Mouse (Mus musculus) cerebellum, adult 2 months (tissue): ENCODE measurements around the gene Cyp20a1.

Source experiments
- CTCF ChIP-seq: fragments of 200-500 bp; IDR thresholded peaks from 2 replicates; pipeline ENCODE4 v1.5.1; 2011; ENCODE audit warnings: low read depth, mild to moderate bottlenecking, control low read depth, low read length, moderate library complexity, borderline replicate concordance; ENCODE audit not compliant: insufficient read depth
- POLR2A ChIP-seq: fragments of 200-500 bp; IDR thresholded peaks from 2 replicates; pipeline ENCODE4 v1.6.1; 2011; ENCODE audit warnings: low read length, control low read depth, borderline replicate concordance; ENCODE audit not compliant: insufficient read depth

GRCm38 (mm10) chr1:60342808-60343629, at the start of gene Cyp20a1:
- TF ChIP-seq CTCF (no peak), POLR2A (peak; percentile 61; the same call in 1 of the 2 replicates)
